Mouse (Mus musculus) retina, adult 2 months (tissue): ENCODE measurements around the gene Lrmda.

Experiments
- DNase-seq: peaks from one replicate; pipeline ENCODE4 v3.0.0-alpha.2; 2012; ENCODE audit warnings: low read depth, low spot score

Gene Lrmda

GRCm38 (mm10) chr14:22494866-22495265, 475.4 kb downstream of the Lrmda start:
- no peak for DNase-seq

GRCm38 (mm10) chr14:22495286-22495685, 475.8 kb downstream of the Lrmda start:
- no peak for DNase-seq

GRCm38 (mm10) chr14:22497636-22498131, 478.2 kb downstream of the Lrmda start:
- DNase-seq, result no peak

GRCm38 (mm10) chr14:22509747-22510530, 490.4 kb downstream of the Lrmda start:
- no peak for DNase-seq

GRCm38 (mm10) chr14:22510531-22510785, 490.9 kb downstream of the Lrmda start:
- DNase-seq, result no peak

GRCm38 (mm10) chr14:22514362-22515084, 495.0 kb downstream of the Lrmda start:
- DNase-seq, result no peak

- no peak for DNase-seq
Measured at GRCm38 (mm10) chr14:22530706-22531105, 511.2 kb downstream of the Lrmda start.

GRCm38 (mm10) chr14:22533501-22533900, 514.0 kb downstream of the Lrmda start:
- no peak for DNase-seq

- DNase-seq, result no peak
Measured at GRCm38 (mm10) chr14:22545887-22546675, 526.6 kb downstream of the Lrmda start.

GRCm38 (mm10) chr14:22546676-22546984, 527.1 kb downstream of the Lrmda start:
- no peak for DNase-seq

GRCm38 (mm10) chr14:22548286-22548685, 528.8 kb downstream of the Lrmda start:
- no peak for DNase-seq

- DNase-seq, result no peak
Measured at GRCm38 (mm10) chr14:22549166-22549565, 529.7 kb downstream of the Lrmda start.

GRCm38 (mm10) chr14:22552358-22552757, 532.8 kb downstream of the Lrmda start:
- no peak for DNase-seq

- DNase-seq, result no peak
Measured at GRCm38 (mm10) chr14:22552841-22553240, 533.3 kb downstream of the Lrmda start.

- no peak for DNase-seq
Measured at GRCm38 (mm10) chr14:22553717-22554116, 534.2 kb downstream of the Lrmda start.

GRCm38 (mm10) chr14:22572486-22572885, 553.0 kb downstream of the Lrmda start:
- DNase-seq, result no peak

GRCm38 (mm10) chr14:22573585-22573984, 554.1 kb downstream of the Lrmda start:
- DNase-seq, result no peak

GRCm38 (mm10) chr14:22574006-22574405, 554.5 kb downstream of the Lrmda start:
- no peak for DNase-seq

- DNase-seq, result no peak
Measured at GRCm38 (mm10) chr14:22576441-22576840, 556.9 kb downstream of the Lrmda start.

GRCm38 (mm10) chr14:22577411-22578037, 558.0 kb downstream of the Lrmda start:
- DNase-seq, result no peak

- peak; percentile 48 for DNase-seq
Measured at GRCm38 (mm10) chr14:22578224-22578623, 558.7 kb downstream of the Lrmda start.

GRCm38 (mm10) chr14:22578986-22579385, 559.5 kb downstream of the Lrmda start:
- DNase-seq, result no peak
